ENCODE assay signal across 13 mouse cellular contexts in genomic region chr8:121119635-121120455, GRCm38 (mm10). TPM values are rescaled to one million over a fixed set of nuclear protein-coding genes. Genes with fewer than 3 reads are reported as not detected.
DNase-seq lines count a peak whose midpoint lies in the region; ATAC-seq and TF ChIP-seq lines count a peak whose summit lies in the region.
"Had no signal": no experiment of that assay in that cellular context is flagged by ENCODE, and none has a peak within 500 bp of the region (broad histone marks: within the 10 kb centered on the region; RNA-seq: fewer than 3 reads in every experiment).

No protein-coding gene starts in this region.

- WGBS in kidney, embryonic 14.5 days = 3% methylated on average over 12 of the region's 12 CpGs
- 22% methylated on average over 12 of the region's 12 CpGs for whole genome bisulfite sequencing in embryonic facial prominence, embryonic 15.5 days
- WGBS in limb, embryonic 14.5 days = 14% methylated on average over 12 of the region's 12 CpGs

- H3K27ac ChIP-seq in kidney, embryonic 14.5 days (ENCODE audit: low read depth, low read length) = peak overlapping the region; percentile 76; the same call in 1 of the 2 replicates
- no peak overlapping the region for H3K27ac ChIP-seq in embryonic facial prominence, embryonic 15.5 days (replicated peaks)
- no peak overlapping the region for H3K27ac ChIP-seq in limb, embryonic 14.5 days (replicated peaks; ENCODE audit: low read depth, low read length)
- H3K27ac ChIP-seq: intestine, embryonic 15.5 days had no signal

- peaks cover 14% of the 10 kb centered on the region for H3K27me3 ChIP-seq in kidney, embryonic 14.5 days (ENCODE audit: control insufficient read depth, insufficient read depth, low read length)
- peaks cover 97% of the 10 kb centered on the region for H3K27me3 ChIP-seq in embryonic facial prominence, embryonic 15.5 days
- peaks cover 87% of the 10 kb centered on the region for H3K27me3 ChIP-seq in limb, embryonic 14.5 days (ENCODE audit: control insufficient read depth, insufficient read depth, low read length)

- peak overlapping the region; percentile 92 for H3K4me3 ChIP-seq in kidney, embryonic 14.5 days (ENCODE audit: low read length)
- peak overlapping the region; percentile 47 for H3K4me3 ChIP-seq in embryonic facial prominence, embryonic 15.5 days (replicated peaks)
- H3K4me3 ChIP-seq in limb, embryonic 14.5 days (replicated peaks; ENCODE audit: low read length) = peak overlapping the region; percentile 62
- H3K4me3 ChIP-seq: intestine, embryonic 15.5 days had no signal

- ATAC-seq in kidney, embryonic 14.5 days (ENCODE audit: low FRiP score, low TSS enrichment) = no peak
- ATAC-seq in embryonic facial prominence, embryonic 15.5 days (ENCODE audit: insufficient number of reproducible peaks, low FRiP score, low TSS enrichment, low read depth) = no peak
- no peak for ATAC-seq in limb, embryonic 14.5 days (ENCODE audit: low FRiP score, low read depth)
- ATAC-seq: forebrain, embryonic 16.5 days; intestine, embryonic 15.5 days; lung, postnatal 0 days had no signal

- peaks cover 41% of the 10 kb centered on the region for H3K36me3 ChIP-seq in kidney, embryonic 14.5 days (ENCODE audit: control insufficient read depth, insufficient read depth, low read length)
- H3K36me3 ChIP-seq in embryonic facial prominence, embryonic 15.5 days = no peaks in the 10 kb centered on the region
- peaks cover 9% of the 10 kb centered on the region; the same call in 1 of the 2 replicates for H3K36me3 ChIP-seq in limb, embryonic 14.5 days (ENCODE audit: control insufficient read depth, insufficient read depth, low read length)
- H3K36me3 ChIP-seq: intestine, embryonic 15.5 days had no signal

- H3K4me2 ChIP-seq in kidney, embryonic 14.5 days (replicated peaks; ENCODE audit: low read depth, low read length) = peak overlapping the region; percentile 57
- H3K4me2 ChIP-seq in embryonic facial prominence, embryonic 15.5 days (replicated peaks) = peak overlapping the region; percentile 12; the same call in 1 of the 2 replicates
- peak overlapping the region; percentile 84 for H3K4me2 ChIP-seq in limb, embryonic 14.5 days (replicated peaks; ENCODE audit: low read depth, low read length, severe bottlenecking)
- H3K4me2 ChIP-seq: intestine, embryonic 15.5 days had no signal

- no peak for TF ChIP-seq POLR2A in limb, embryonic 14.5 days (IDR thresholded peaks at IDR 0.05; ENCODE audit: borderline replicate concordance, extremely low read depth, insufficient read depth, insufficient read length)

- DNase-seq in kidney, adult 11 months = no peak
- peak; percentile 29 for DNase-seq in embryo, embryonic 9.5 days (ENCODE audit: extremely low spot score)
- no peak for DNase-seq in limb, embryonic 14.5 days (ENCODE audit: low spot score)
- no peak for DNase-seq in cerebellum, adult 11 months
- no peak for DNase-seq in frontal cortex, postnatal 25 days (ENCODE audit: low spot score in 2 of 2)
- DNase-seq: adrenal gland, adult 8-10 months; cerebellum, adult 18-20 months; layer of hippocampus, postnatal 36 days had no signal

- peaks cover 27% of the 10 kb centered on the region; the same call in 1 of the 2 replicates for H3K4me1 ChIP-seq in kidney, embryonic 14.5 days (ENCODE audit: control insufficient read depth, insufficient read depth, low read length)
- H3K4me1 ChIP-seq in embryonic facial prominence, embryonic 15.5 days = peaks cover 27% of the 10 kb centered on the region
- peaks cover 2% of the 10 kb centered on the region; the same call in 1 of the 2 replicates for H3K4me1 ChIP-seq in limb, embryonic 14.5 days (ENCODE audit: control insufficient read depth, insufficient read depth, low read length)

- H3K9ac ChIP-seq in kidney, embryonic 14.5 days (ENCODE audit: low read depth, low read length) = peak overlapping the region; percentile 98
- H3K9ac ChIP-seq in embryonic facial prominence, embryonic 15.5 days = peak overlapping the region; percentile 9; the same call in 1 of the 2 replicates
- peak overlapping the region; percentile 46 for H3K9ac ChIP-seq in limb, embryonic 14.5 days (ENCODE audit: low read depth, low read length, severe bottlenecking)
- H3K9ac ChIP-seq: intestine, embryonic 15.5 days had no signal

- no peaks in the 10 kb centered on the region for H3K9me3 ChIP-seq in kidney, embryonic 14.5 days (ENCODE audit: control insufficient read depth, low read length)
- no peaks in the 10 kb centered on the region for H3K9me3 ChIP-seq in embryonic facial prominence, embryonic 15.5 days (replicated peaks)
- H3K9me3 ChIP-seq in limb, embryonic 14.5 days (ENCODE audit: control insufficient read depth, low read length) = no peaks in the 10 kb centered on the region
- H3K9me3 ChIP-seq: intestine, embryonic 15.5 days had no signal

RNA-seq across cellular contexts. Expression of gene Foxc2, which starts 3.9 kb away (rescaled TPM):
- 48.3 and 52.3 TPM in 2 replicates for polyA plus RNA-seq in kidney, embryonic 14.5 days (2014; fragmentation: Nextera tagmentation; extraction: Ambion mirVana)
- polyA plus RNA-seq in embryonic facial prominence, embryonic 15.5 days (2015; fragmentation: Nextera tagmentation; extraction: Ambion mirVana) = 2.3 and 5.6 TPM in 2 replicates
- 14.3 and 24.4 TPM in 2 replicates for polyA plus RNA-seq in limb, embryonic 14.5 days (2012; rRNA removed)
- polyA plus RNA-seq in limb, embryonic 14.5 days (2014; fragmentation: Nextera tagmentation; extraction: Ambion mirVana) = 9.7 and 12.5 TPM in 2 replicates

RNA-seq across cellular contexts. Expression of gene Foxl1, which starts 7.9 kb away (rescaled TPM):
- polyA plus RNA-seq in kidney, embryonic 14.5 days (2014; fragmentation: Nextera tagmentation; extraction: Ambion mirVana) = 6.6 and 7.1 TPM in 2 replicates
- 0.25 and 0.31 TPM in 2 replicates for polyA plus RNA-seq in embryonic facial prominence, embryonic 15.5 days (2015; fragmentation: Nextera tagmentation; extraction: Ambion mirVana)
- polyA plus RNA-seq in limb, embryonic 14.5 days (2012; rRNA removed) = 0.40 and 0.72 TPM in 2 replicates
- 0.18 and 0.28 TPM in 2 replicates for polyA plus RNA-seq in limb, embryonic 14.5 days (2014; fragmentation: Nextera tagmentation; extraction: Ambion mirVana)

RNA-seq across cellular contexts. Expression of gene Mthfsd, which starts 11.7 kb away (rescaled TPM):
- polyA plus RNA-seq in kidney, embryonic 14.5 days (2014; fragmentation: Nextera tagmentation; extraction: Ambion mirVana) = 67.0 and 72.8 TPM in 2 replicates
- 58.2 and 61.3 TPM in 2 replicates for polyA plus RNA-seq in embryonic facial prominence, embryonic 15.5 days (2015; fragmentation: Nextera tagmentation; extraction: Ambion mirVana)
- polyA plus RNA-seq in limb, embryonic 14.5 days (2012; rRNA removed) = 120 and 122 TPM in 2 replicates
- 59.9 and 62.8 TPM in 2 replicates for polyA plus RNA-seq in limb, embryonic 14.5 days (2014; fragmentation: Nextera tagmentation; extraction: Ambion mirVana)

RNA-seq across cellular contexts. Expression of gene Foxf1, which starts 35.7 kb away (rescaled TPM):
- 0.74 and 0.93 TPM in 2 replicates for polyA plus RNA-seq in kidney, embryonic 14.5 days (2014; fragmentation: Nextera tagmentation; extraction: Ambion mirVana)
- polyA plus RNA-seq in embryonic facial prominence, embryonic 15.5 days (2015; fragmentation: Nextera tagmentation; extraction: Ambion mirVana) = 9.9 and 10.1 TPM in 2 replicates
- polyA plus RNA-seq in limb, embryonic 14.5 days (2012; rRNA removed) = 0.54 and 1.00 TPM in 2 replicates
- polyA plus RNA-seq in limb, embryonic 14.5 days (2014; fragmentation: Nextera tagmentation; extraction: Ambion mirVana) = 0.15 and 0.28 TPM in 2 replicates

Comparison
In these comparisons a context has a peak if more than half of its experiments do, and no peak if none do; other contexts are left out.
1. H3K4me2 ChIP-seq: peak in every context shown above with its lines; median percentile 84 in limb, embryonic 14.5 days; 57 in kidney, embryonic 14.5 days; 12 in embryonic facial prominence, embryonic 15.5 days.
2. H3K9ac ChIP-seq: peak in every context shown above with its lines; median percentile 98 in kidney, embryonic 14.5 days; 46 in limb, embryonic 14.5 days; 9 in embryonic facial prominence, embryonic 15.5 days.